Mouse (Mus musculus) forebrain, postnatal 0 days (tissue): ENCODE measurements at regions not wholly inside any gene's neighbourhood (a gene's known extent, or its start where the extent isn't known, plus 50 kb on each side); places are given as distances from the start of the nearest gene placed in this dataset.

ENCODE experiments used
- ATAC-seq: fragments of 200-750 bp; cut with Nextera tagmentation; 2 replicates; pipeline ENCODE4 v1.8.0; 2017; ENCODE audit warnings: mild to moderate bottlenecking, moderate library complexity
- DNase-seq: peaks from one replicate; pipeline ENCODE4 v3.0.0-alpha.2; 2015
- H3K27ac ChIP-seq: fragments of 300-500 bp; sonication (generic); 2 replicates; pipeline ENCODE4 v1.5.1; 2014; ENCODE audit warnings: low read depth, mild to moderate bottlenecking, antibody characterized with exemption, low read length, moderate library complexity, mixed read lengths
- H3K27me3 ChIP-seq: fragments of 300-500 bp; sonication (generic); 2 replicates; pipeline ENCODE4 v1.6.1; 2014; ENCODE audit warnings: mild to moderate bottlenecking, low read length, mixed read lengths; ENCODE audit not compliant: insufficient read depth
- H3K36me3 ChIP-seq: fragments of 300-500 bp; sonication (generic); 2 replicates; pipeline ENCODE4 v1.6.1; 2014; ENCODE audit warnings: mild to moderate bottlenecking, moderate library complexity; ENCODE audit not compliant: insufficient read depth
- H3K4me1 ChIP-seq: fragments of 300-500 bp; sonication (generic); 2 replicates; pipeline ENCODE4 v1.6.1; 2014; ENCODE audit warnings: antibody characterized with exemption; ENCODE audit not compliant: insufficient read depth
- H3K4me2 ChIP-seq: fragments of 300-500 bp; sonication (generic); 2 replicates; pipeline ENCODE4 v1.6.1; 2014; ENCODE audit warnings: low read depth, mild to moderate bottlenecking, moderate library complexity
- H3K4me3 ChIP-seq: fragments of 300-500 bp; sonication (generic); 2 replicates; pipeline ENCODE4 v1.5.1; 2014; ENCODE audit warnings: low read depth, low read length, mixed read lengths
- H3K9ac ChIP-seq: fragments of 300-500 bp; sonication (generic); 2 replicates; pipeline ENCODE4 v1.6.1; 2014; ENCODE audit warnings: mild to moderate bottlenecking
- H3K9me3 ChIP-seq: fragments of 300-500 bp; sonication (generic); 2 replicates; pipeline ENCODE4 v1.6.1; 2016; ENCODE audit warnings: low read length
- CTCF ChIP-seq: sonication (generic); IDR thresholded peaks from 2 replicates; pipeline ENCODE4 v1.5.1; 2016; ENCODE audit warnings: antibody characterized with exemption, control low read depth, low read depth
- WGBS: fragments of 180-500 bp; shearing (Covaris S2); extraction: QIAGEN DNeasy Blood & Tissue Kit; methylation state at CpG from one replicate; pipeline ENCODE4 v1.1.7; 2014; 5-methylcytosine and 5-hydroxymethylcytosine counted together

DNA sequence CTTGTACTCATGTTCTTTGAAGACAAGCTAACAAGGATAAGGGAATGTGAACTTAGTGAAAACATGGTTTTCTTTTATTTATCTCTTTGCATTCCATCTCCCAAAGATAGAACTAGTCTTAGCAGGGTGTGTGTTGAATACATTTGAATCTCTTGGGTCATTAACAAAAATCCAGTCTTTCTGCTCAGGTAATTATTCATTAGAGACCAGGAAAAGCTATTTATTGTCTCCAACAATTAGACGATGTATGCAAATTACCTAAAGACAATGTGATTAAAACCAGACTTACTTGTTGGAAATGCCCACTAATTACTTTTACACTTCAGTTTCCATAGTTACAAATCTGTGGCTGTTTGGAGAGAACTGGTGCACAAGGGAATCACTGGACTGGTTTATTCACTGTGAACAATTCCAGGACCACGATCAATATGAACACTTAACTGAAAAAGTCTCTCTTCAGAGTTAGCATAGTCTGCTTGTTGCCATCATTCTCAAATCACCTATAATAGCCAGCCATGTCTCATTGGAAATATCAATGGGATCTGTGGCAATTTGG lies 584.4 kb downstream of the Mettl4 start:
- H3K4me2 ChIP-seq = no peak overlapping the region
- no peaks in the 10 kb centered on the region for H3K4me1 ChIP-seq
- H3K27me3 ChIP-seq = no peaks in the 10 kb centered on the region
- H3K9me3 ChIP-seq = no peaks in the 10 kb centered on the region
- TF ChIP-seq CTCF = no peak
- no peaks in the 10 kb centered on the region for H3K36me3 ChIP-seq
- no peak overlapping the region for H3K9ac ChIP-seq
- WGBS = 22% methylated on average over 2 of the region's 2 CpGs
- no peak for ATAC-seq
- DNase-seq = no peak
- H3K4me3 ChIP-seq = no peak overlapping the region
- H3K27ac ChIP-seq = no peak overlapping the region

DNA sequence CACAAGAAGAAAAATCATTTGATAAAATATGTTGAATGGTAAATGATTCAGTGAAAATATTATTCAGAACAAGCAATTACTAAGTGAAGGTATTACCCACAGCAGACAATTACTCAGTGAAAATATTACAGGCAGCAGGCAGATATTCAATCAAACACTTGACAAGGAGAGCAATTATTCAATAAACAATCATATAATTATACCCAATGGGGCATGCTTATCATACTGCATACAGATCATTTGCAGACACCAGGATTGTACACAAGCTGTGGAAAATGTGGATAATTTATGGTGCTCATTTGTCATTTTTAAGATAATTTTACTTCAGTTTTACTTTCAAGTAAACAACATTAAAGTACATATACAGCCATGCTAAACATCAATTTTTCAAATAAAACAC lies 605.5 kb downstream of the Mettl4 start:
- Histone ChIP-seq H3K4me1 (no peaks in the 10 kb centered on the region), H3K4me2 (no peak overlapping the region), H3K27me3 (no peaks in the 10 kb centered on the region), H3K27ac (no peak overlapping the region), H3K9me3 (no peaks in the 10 kb centered on the region), H3K4me3 (no peak overlapping the region), H3K9ac (no peak overlapping the region), H3K36me3 (no peaks in the 10 kb centered on the region)
- DNase-seq (no peak), ATAC-seq (no peak)
- no peak for TF ChIP-seq CTCF

DNA sequence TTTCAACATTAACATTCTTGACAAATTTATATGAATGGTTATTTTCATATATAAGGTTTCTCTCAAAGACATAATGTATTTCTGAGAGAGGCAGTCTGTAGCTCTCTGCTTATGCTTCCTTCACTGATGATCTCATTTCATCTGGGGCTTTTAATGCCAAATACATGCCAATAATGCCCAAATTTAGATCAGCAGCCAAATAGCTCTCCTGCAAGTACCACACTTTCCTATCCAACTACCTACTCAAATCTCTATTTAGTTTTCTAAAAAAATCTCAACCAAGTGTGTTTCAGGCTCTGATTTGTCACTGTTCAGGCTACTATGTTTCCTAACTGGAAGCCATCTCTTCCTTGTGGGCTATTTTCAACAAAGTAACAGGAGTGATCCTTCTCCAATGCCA lies 616.6 kb downstream of the Mettl4 start:
- H3K27ac ChIP-seq = no peak overlapping the region
- no peak for TF ChIP-seq CTCF
- H3K9ac ChIP-seq = no peak overlapping the region
- H3K36me3 ChIP-seq = no peaks in the 10 kb centered on the region
- H3K4me2 ChIP-seq = no peak overlapping the region
- ATAC-seq (no peak), DNase-seq (no peak)
- no peaks in the 10 kb centered on the region for H3K4me1 ChIP-seq
- H3K4me3 ChIP-seq = no peak overlapping the region
- H3K27me3 ChIP-seq = no peaks in the 10 kb centered on the region
- no peaks in the 10 kb centered on the region for H3K9me3 ChIP-seq

DNA sequence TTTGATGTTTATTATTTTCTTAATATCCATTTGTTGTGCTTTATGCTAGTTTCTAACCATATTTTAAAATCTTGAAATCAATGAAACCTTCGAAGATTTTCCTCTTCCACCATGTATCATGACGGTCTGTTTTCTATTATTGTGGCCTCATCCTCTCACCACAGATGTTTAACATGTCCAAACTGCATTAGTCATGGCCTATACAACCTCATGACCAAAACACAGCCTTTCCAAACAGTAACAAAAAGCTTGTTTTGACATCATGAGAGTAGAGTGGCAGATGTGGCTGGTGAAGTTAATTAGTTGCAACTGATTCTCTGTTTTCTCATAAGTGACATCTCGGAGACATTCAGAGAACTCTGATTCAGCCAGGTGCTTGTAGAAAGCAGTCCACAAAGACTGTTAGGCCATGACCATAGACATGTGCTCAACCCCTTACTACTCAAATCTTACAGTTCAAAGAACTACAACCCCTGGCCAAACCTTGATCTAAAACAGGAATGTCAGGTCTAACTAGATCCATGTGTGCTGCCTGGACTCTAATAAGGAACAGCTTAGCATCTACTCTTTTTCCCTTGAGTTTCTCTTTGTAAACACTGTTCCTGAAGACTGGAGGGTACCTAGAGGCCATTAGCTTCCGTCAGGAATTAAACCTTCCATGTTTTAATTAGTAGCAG lies 655.7 kb downstream of the Mettl4 start:
- H3K4me1 ChIP-seq = no peaks in the 10 kb centered on the region
- DNase-seq = no peak
- no peaks in the 10 kb centered on the region for H3K9me3 ChIP-seq
- H3K36me3 ChIP-seq = no peaks in the 10 kb centered on the region
- ATAC-seq = no peak
- H3K27me3 ChIP-seq = no peaks in the 10 kb centered on the region
- WGBS = 73% methylated on average over 4 of the region's 4 CpGs
- H3K27ac ChIP-seq = no peak overlapping the region
- H3K4me3 ChIP-seq = no peak overlapping the region
- no peak overlapping the region for H3K4me2 ChIP-seq
- H3K9ac ChIP-seq = no peak overlapping the region
- TF ChIP-seq CTCF = no peak

DNA sequence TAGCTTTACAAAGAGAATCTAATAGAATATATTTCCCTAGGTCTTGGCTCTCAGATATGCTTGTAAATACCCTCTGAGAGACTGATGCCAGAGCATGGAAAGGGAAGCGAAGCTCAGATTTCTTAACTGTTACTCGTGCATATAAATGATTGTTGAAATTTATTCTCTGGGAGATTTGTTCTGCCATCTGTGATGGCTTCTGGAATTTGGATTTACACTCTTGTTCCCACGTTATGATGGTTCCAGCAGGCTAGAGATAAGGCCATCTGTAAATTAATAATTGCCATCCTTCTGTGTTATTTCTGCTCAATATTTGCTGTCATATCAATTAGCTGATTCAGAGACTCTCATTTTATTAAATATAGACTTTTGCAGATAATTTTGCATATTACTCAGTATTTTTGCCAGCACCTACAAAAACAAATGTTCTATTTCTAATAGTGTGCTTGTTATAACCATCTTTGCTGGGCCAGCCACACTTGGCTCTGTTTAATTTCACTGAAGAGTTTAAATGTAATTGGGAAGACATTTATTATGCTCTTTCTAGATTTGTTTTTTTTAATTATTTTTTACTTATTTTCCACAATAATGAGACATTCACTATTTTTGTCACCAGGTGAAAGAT lies 695.3 kb downstream of the Mettl4 start:
- Histone ChIP-seq H3K9ac (no peak overlapping the region), H3K36me3 (no peaks in the 10 kb centered on the region), H3K27me3 (no peaks in the 10 kb centered on the region), H3K9me3 (no peaks in the 10 kb centered on the region), H3K27ac (no peak overlapping the region), H3K4me2 (no peak overlapping the region), H3K4me1 (no peaks in the 10 kb centered on the region), H3K4me3 (no peak overlapping the region)
- peak; percentile 61 for DNase-seq
- no peak for TF ChIP-seq CTCF
- 44% methylated on average over 3 of the region's 3 CpGs for WGBS
- ATAC-seq = peak; percentile 66

DNA sequence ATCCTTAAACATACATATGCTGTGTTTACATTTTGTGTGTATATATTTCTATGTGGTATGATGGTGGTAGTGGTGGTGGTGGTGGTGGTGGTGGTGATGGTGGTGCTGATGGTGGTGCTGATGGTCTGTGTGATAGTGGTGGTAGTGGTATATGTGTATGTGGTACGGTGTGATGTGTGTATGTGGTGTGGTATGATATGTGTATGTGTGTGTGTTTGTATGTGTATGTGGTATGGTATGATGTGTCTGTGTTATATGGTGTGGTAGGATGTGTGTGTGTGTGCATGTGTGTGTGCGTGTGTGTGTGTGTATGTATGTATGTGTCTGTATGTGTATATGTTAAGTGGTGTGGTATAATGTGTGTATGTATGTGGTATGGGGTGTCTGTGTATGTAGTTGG lies 701.3 kb downstream of the Mettl4 start:
- TF ChIP-seq CTCF = no peak
- WGBS = 94% methylated on average over 2 of the region's 2 CpGs
- no peak overlapping the region for H3K27ac ChIP-seq
- H3K4me2 ChIP-seq = no peak overlapping the region
- no peak for ATAC-seq
- H3K4me3 ChIP-seq = no peak overlapping the region
- no peaks in the 10 kb centered on the region for H3K36me3 ChIP-seq
- DNase-seq = no peak
- no peak overlapping the region for H3K9ac ChIP-seq
- no peaks in the 10 kb centered on the region for H3K4me1 ChIP-seq
- no peaks in the 10 kb centered on the region for H3K27me3 ChIP-seq
- no peaks in the 10 kb centered on the region for H3K9me3 ChIP-seq

DNA sequence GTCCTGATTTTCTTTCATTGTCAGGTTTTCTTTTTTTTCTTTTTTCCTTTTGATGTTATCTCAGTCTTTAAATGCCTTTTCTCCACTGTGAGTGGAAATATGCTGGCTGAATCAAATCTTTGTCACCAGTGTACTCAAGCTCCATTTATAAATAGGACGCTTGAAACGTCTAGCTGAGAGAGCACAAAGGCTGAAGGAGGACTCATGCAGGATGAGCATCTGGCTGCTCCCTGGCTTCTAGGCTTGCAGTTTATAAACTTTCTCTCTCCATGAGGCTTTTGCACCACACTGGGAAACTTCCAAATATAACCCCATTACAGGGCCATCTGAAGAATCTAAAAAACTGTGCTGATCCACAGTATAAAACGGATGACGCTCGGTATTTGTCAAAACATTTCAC lies 711.6 kb downstream of the Mettl4 start:
- WGBS = 47% methylated on average over 5 of the region's 5 CpGs
- no peaks in the 10 kb centered on the region for H3K9me3 ChIP-seq
- H3K36me3 ChIP-seq = no peaks in the 10 kb centered on the region
- ATAC-seq = no peak
- TF ChIP-seq CTCF = no peak
- H3K27me3 ChIP-seq = no peaks in the 10 kb centered on the region
- H3K4me3 ChIP-seq = no peak overlapping the region
- no peak overlapping the region for H3K4me2 ChIP-seq
- DNase-seq = peak; percentile 2
- no peaks in the 10 kb centered on the region for H3K4me1 ChIP-seq
- H3K27ac ChIP-seq = no peak overlapping the region
- no peak overlapping the region for H3K9ac ChIP-seq
